Mouse (Mus musculus) lung, adult 2 months (tissue): ENCODE measurements around the gene Pacsin2.

Source experiments
- CTCF ChIP-seq: fragments of 200-500 bp; IDR thresholded peaks from 2 replicates; pipeline ENCODE4 v1.5.1; 2011; ENCODE audit warnings: mild to moderate bottlenecking, low read length, control low read depth; ENCODE audit not compliant: insufficient read depth
- POLR2A ChIP-seq: fragments of 200-500 bp; IDR thresholded peaks from 2 replicates; pipeline ENCODE4 v1.6.1; 2011; ENCODE audit warnings: low read depth, mild to moderate bottlenecking, control low read depth, low read length, borderline replicate concordance; ENCODE audit errors: extremely low read depth

- TF ChIP-seq CTCF (no peak), POLR2A (no peak)
These were observed 16.4 kb downstream of the Pacsin2 start for GRCm38 (mm10) chr15:83447791-83448544.
